Mouse (Mus musculus) layer of hippocampus, adult 11-12 months (tissue): ENCODE measurements around the gene Tnpo3.

Experiments used
- DNase-seq: peaks from one replicate; pipeline ENCODE4 v3.0.0; 2022; ENCODE audit warnings: low spot score

The Tnpo3 gene

DNA sequence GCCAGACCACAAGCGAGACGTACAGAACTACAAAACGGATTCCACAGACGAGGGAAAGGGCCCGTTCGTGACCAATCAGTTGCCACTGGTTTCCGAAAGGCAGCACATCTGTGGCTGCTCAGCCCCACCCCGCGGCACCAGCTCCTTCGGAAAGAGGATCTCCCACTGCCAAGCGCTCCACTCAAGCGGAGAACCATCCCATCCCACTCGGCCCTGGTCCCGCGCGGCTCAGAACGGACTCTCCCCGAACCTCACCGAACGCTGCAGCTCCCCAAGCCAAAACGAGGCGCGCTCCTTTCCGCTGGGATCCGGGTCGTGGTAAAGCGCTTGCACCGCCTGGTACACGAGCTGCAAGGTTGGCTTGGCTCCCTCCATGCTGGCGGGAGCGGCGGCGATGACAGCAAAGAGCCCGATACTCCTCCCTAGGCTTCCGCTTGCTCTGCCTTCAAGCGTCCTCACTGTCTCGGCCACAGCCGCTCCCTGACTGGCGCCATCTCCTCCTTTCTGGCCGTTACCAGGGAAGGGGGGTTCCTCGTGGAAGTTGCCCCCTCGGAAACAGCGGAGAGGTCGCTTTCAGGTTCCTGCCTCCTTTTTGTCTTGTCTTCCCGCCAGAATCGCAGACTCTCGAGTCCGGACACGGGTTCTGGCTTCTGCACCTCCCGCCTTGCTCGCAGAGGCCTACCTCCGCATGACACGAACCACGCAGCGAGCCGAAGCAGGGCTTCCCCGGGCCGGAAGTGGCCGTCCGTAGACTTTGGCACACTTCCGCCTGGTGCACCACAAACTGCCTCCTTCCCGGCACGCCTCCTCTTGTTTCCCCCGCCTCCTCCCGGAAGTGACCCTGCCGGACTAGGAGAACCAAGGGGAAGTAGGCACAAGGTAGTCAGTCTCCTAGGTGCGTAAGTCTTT, at the start of gene Tnpo3:
Gene Tnpo3, minus strand, starts transcription at position 777 of the 909 bp plus-strand sequence.
- peak; percentile 93 for DNase-seq

DNA sequence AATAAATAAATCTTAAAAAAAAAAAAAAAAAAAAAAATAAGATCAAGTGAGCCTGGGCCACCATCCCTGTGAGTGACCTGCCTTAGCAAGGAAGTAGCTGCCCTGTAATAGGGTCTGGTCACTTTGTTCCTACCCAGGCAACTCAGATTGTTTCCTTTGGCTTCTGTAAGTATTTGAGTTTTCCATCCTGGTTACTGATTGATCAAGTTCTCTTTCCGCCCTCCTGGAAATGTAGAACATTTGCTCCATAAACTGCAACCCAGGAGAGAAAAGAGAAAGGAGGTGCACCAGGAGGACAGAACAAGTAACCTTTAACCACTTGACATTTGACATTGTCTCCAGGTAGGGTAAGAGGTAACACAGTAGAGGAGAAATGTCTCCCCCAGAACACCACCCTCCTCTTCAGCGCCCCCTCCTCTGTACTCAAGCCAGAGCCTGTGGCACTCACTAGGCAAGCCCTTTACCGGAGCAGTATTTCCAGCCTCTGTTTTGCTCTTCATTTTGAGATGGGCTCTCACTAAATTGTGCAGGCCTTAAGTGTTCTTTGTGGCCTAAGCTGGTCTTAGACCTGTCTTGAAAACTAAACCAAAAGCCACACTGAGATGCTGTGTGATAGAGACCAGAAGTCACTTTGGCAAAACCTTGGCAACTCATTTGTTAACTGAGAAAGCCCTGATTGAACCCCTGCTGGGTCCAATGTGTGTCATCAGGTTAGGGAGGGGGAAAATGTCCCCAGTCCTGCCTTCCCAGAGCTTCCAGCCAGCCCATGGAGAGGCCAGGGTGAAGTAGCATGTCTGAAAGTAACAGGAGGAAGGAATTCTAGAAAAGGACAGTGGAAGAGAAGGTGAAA, 49.2 kb upstream of the Tnpo3 start:
- no peak for DNase-seq

DNA sequence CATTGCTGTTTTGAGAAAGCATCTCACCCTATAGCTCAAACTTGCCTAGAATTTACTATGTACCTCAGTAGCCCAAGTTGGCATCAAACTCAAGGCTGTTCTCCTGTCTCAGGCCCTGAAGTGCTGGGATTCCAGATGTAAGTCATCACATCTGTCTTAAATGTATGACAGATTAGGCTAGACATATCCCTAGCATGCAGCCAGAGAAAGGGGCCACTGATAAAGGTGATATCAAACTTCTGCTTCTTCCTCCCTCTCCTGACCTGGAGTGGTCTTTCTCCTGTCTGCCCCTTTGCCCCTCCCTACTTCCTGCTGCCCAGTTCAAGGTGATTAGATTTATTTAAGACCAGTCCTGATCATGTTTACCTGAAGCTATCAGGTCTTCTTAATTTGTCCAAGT, 43.6 kb upstream of the Tnpo3 start:
- no peak for DNase-seq

DNA sequence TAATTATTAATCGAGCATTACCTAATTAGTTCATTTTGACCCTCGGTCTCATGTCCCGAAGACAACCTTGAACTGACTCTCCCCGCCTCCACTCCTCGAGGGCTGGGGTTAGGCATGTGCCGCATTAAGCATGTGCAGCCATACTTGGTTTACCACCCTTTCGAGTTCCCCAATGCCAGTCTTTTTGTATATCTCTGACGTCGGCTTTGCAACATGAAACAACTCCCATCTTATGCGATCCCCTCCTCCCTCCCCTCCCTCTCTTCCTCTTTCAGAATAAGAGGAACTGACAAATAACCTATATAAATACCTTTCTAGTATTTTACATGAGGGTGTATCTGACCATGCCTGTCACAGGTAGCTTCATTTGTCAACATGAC, 40.5 kb upstream of the Tnpo3 start:
- DNase-seq: peak; percentile 2

DNA sequence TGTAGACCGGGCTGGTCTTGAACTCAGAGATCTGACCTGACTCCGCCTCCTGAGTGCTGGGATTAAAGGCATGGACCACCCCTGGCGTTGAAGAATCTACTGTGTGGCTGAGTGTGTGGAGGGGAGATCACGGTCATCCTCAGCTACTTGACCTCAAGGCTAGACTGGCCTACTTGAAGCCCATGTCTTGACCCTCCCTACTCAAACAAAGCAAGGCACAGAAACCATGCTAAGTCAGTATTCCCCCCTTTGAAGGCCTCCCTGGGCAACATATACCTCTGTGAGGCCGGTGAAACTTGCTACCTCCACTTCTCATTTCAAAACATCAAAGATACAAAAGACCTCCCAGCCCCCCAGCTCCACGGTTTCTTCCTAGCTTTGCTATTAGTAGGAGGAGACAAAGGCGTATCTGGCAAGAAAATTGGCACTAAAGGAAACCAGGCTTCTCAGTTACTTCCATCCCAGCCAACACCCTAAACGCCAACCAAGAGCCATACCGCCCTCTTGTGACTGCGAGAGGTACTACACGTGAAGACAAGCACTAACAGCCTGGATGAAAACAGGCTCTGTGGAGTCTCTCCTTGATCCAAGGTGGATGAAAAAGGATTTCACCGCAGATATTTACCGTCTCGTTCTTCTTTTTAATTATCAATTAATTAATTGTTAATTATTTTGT, 39.9 kb upstream of the Tnpo3 start:
- DNase-seq: peak; percentile 94

DNA sequence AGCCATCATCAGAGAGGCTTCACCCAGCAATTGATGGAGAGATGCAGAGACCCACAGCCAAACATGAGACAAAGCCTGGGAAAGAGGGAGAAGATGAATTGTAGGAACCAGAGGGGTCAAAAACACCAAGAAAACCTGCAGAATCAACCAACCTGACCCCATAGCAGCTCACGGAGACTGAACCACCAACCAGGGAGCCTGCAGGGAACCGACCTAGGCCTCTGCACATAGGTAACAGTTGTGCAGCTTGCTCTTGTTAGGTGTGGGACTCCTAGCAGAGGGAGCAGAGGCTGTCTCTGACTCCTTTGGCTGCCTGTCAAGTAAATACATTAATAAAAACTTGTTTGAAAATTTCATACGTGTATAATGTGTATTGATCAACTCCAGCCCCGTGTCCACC, 32.1 kb upstream of the Tnpo3 start:
- DNase-seq: no peak

DNA sequence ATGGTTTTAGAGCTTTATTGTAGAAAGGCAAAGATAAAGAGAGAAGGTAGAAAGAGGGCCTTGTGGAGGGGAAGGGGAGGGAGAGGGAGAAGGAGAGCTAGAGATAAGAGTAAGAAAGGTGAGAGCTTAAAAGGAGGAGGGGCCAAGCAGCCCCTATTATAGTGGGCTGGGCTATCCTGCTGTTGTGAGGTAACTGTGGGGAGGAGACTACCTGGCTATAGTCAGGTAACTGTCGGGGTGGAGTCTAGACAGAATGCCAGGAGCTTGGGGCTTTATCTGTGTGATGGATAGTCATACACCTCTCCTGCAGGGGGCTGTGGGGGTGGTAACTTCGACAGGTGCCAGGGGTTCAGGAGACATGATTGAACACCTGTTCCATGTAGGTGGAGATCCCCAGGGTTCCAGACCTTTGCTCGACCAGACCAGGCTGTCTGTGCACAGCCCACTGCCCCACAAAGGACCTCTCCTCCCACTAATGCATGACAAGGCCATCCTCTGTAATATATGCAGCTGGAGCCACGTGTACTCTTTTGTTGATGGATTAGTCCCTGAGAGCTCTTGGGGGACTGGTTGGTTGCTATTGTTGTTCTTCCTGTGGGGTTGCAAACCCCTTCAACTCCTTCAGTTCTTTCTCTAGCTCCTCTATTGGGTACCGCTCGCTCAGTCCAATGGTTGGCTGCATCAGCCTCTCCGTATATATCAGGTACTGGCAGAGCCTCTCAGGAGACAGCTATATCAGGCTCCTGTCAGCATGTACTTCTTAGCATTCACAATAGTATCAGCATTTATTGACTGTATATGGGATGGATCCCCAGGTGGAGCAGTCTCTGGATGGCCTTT, 30.1 kb upstream of the Tnpo3 start:
- no peak for DNase-seq

DNA sequence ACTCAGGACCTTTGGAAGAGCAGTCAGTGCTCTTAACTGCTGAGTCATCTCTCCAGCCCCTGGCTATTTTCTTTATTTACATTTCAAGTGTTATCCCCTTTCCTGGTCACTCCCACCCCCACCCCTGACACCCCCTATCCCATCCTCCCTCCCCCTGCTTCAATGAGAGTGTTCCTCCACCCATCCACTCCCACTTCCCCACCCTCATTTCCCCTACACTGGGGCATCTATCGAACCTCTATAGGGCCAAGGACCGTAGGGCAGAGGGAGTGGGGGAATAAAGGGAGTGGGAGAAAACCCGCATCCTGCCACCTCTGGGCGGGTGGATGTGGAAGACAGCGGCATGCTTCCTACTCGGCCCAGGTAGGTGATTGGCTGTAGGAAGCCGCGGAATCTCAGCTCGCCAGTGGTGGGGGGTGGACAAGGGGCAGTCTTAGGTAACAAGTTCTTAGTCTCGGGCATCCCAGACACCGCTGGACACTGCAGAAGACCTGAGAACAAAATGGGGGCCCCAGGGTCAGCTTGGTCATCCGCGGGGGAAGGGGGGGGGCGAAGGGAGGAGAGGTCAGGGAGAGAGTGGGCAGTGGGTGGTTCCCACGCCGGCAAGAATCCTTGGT, 29.3 kb upstream of the Tnpo3 start:
- DNase-seq: no peak

DNA sequence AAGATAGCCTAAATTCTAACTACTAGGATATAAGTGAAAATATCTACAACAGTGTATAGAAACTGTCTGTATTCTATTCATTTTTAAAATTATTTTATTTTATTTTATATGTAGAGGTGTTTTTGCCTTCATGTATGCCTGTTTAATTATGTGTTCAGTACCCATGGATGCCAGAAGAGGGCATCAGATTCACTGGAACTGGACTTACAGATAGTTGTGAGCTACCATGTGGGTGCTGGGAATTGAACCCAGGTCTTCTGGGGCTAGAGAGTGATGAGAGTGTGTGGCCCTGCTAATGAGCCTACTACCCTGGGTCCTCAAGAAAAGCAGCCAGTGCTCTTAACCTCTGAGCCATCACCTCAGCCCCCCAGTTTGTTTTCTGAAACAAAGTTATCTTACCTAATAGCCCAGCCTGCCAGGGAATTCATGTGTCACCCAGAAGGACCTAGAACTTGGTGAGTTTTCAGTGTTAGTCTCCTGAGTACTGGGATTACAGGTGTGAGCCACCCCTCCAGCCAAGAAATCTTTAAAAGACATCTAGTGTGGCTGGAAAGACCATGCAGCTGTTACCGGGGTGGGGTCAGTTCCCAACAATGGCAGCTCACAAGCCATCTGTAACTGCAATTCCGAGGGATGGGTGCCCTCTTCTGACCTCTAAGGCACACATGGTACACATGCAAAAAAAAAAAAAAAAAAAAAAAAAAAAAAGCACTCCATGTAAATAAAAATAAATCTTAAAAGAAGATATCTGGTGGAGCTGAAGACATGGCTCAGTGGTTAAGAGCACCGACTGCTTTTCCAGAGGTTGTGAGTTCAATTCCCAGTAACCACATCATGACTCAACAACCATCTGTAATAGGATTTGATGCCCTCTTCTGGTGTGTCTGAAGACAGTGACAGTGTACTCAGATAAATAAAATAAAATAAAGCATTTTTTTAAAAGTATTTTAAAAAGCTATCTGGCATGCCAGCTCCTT, 28.0 kb upstream of the Tnpo3 start:
- no peak for DNase-seq

DNA sequence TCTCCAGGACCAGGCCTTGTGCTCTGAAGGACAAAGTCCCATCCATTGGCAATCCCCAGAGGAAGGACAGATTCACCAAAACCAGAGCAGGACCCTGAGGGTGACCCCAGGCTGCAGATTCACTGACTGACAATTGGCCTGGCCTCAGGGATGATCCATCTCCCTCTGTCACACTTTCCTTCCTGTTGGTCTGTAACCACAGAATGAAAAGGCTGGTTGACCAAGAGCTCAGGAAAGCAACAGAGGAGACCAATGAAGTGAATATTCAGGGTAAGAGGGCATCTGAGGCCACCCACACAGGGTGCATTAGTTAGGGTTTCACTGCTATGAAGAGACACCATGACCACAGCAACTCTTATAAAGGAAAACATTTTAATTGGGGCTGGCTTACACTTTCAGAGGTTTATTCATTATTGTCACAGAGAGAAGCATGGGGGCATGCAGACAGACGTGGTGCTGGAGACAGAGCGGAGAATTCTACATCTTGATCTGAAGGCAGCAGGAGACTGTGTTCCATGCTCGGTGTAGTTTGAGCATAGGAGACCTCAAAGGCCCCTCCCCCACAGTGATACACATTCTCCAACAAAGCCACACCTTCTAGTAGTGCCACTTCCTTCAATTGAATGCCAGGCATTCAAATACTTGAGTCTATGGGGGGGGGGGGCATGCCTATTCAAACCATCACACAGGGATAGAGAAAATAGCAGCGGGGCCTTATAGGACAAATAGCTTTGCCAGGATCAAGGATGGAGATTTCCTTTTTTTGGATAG, 26.8 kb upstream of the Tnpo3 start:
- no peak for DNase-seq

DNA sequence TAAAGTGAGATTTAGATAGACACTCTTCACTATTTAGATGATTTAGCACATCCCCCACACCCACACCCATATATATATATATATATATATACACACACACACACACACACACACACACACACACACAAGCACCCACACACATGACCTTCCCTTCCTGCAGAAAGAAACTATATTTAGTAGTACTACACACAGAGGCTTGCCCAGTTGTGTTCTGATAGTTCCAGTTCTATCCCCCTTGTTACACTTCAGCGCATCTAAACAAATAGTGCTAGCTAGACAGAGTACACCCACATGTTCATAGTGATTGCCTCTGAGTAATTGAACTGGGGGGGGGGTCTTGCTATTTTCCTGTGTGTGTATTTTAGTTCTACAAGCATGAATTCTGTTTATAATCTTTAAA, 24.9 kb upstream of the Tnpo3 start:
- DNase-seq: no peak

DNA sequence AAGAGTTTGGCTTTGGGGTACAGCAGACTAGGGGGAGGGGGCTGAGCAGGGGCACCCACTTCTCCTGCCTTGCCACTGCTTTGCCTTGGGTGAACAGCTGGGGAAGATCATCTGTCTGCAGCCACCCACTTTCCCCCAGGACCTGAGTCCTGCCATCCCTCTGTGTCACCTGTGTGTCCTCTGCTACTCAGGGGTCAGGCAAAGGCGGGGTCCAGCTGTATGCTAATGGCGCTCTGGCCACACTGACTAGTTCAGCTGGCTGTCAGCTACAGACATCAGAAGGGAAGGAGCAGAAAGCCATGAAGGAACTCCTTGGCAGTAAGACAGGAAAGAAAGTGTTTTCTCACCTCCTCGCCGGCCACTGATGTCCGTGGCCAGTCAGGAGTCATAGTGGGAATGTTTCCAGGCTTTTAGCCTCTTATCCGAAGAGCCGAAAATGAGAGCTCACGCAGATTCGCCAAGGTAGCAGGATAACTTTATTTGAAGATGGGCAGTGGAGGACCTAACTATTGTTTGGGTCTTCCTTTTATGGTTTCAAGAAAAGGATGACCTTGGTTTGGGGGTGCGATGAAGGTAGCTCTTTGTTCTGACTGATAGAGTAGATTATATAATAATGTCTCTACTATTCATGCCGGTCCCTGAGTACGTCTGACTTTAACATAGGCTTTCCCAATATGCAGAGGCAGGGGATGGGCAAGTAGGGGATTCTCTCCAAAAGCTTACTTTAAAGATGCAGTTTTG, 23.0 kb upstream of the Tnpo3 start:
- no peak for DNase-seq

DNA sequence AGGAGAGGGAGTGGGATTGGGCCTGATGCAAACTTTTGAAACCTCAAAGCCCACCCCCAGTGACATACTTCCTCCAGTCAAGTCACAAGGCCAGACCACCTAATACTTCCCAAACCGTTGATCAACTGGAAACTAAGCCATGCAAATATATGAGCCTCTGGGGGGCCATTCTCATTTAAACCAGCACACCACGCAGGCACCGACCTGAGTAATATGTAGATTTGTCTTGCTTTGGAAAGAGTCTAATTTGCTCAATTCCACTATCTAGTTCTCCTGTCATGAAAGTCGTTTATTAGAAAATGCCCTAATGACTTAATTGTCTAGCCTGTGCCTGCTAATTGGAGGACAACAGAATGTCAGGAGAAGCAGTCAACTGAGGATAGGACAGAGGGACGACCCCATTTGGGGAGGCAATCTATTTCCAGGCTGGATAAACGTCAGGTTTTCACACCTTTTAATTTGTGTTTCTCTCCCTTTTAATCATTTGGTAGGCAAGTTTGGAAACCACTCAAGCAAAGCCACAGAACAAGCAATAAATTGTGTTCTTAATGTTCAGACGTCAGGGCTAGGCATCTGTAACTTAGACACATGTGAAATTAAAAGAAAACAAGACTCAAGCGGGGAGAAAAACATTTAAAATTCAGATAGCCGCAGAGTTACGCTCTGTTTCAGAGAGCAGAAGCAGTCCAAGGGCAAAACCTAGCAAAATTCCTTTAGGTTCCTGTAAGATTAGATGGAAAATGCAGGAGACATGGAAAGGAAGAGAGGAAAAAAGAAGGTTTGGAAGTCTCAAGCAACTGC, 22.3 kb upstream of the Tnpo3 start:
- DNase-seq: no peak

DNA sequence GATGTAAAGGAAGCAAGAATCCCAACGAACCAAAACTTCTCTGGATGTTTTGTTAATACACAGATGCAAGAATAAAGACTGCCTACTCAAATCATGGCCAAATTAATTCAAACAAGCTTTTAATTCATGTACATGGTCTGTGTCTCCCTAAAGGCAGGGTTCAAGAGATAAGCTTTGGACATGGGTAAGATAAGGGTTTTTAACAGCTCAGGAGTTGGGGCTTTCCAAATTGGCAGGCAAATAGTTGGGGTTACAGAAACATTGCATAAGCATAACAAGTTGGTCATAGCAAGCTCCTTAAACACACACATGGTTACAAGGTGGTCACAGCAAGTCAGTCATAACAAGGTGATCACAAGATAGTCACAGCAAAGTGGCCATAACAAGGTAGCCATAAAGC, 20.5 kb upstream of the Tnpo3 start:
- DNase-seq: no peak

DNA sequence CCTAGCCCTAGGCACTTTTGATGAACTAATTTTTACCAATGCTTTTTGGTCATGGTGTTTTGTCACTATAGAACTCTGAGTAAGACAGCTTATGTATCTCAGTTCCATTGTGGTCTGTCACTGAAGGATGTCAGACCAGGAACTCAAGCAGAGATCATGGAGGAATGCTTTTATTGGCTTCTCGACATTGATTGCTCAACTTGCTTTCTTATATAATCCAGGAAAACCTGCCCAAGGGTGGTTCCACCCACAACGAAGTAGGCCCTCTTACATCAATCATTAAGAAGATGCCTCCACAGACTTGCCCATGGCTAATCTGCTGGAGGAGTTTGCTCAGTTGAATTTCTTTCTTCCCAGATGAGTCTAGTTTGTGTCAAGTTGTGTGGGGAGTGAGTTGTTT, 18.1 kb upstream of the Tnpo3 start:
- DNase-seq: no peak

DNA sequence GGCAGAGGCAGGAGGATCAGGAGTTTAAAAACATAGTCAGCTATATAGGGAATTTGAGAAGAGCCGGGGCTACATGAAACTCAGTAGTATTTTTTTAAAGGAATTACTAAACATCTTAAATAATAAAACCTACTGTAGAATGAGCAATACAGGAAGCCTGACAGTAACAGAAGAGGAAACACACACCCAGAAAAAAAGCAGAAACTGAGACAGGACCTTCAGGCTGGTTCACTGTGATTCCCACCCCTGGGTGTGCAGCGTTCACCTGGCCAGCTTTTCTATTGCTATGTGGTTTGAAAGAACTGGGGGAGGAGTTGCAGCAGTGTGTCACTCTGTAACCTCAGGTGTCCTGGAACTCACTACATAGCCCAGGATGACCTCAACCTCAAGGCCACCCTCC, 14.2 kb upstream of the Tnpo3 start:
- DNase-seq: no peak

DNA sequence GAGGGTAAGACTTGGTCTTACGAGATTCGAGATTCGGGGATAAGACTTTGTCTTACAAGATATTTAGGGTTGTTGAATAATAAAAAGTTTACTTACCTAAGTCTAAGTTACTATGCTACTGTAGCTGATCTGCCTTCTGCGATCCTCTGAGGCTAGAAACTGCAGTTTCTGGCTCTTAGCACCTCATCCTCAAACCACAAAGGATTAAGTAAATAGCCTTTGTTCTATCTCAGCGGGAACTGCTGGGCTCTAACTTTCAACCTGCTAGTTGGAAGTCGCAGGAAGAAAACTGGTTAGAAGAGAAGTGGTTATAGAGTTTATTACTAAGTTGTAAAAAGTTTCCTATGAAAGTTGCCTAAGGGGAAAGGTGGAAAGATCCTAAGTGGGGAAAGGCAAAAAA, 12.6 kb upstream of the Tnpo3 start:
- no peak for DNase-seq
